Mouse (Mus musculus): ENCODE measurements around the gene Mast4.

The Mast4 gene

GRCm38 (mm10) chr13:103059995-103060652 lies 274.2 kb downstream of the Mast4 start:
- DNase-seq (ENCODE audit: low spot score in 2 of 2): no peak

DNA sequence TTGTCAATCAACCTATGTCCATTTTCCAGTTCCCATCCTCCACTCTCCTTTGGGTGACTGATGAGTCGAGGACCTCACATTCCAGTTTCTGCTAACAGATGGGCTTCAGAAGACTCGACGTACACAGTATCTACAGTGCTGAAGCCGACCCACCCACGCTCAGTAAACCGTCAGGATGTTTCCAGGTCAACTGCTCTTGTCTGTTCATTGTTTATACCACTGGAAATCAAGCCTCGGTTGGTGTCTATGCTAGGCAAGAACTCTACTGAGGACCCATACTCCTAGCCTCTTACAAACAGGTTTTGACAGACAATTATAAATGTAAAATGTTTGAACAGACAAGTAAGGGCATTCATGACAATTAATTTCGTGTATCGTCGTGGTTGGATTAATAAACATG lies 277.8 kb downstream of the Mast4 start:
- DNase-seq (ENCODE audit: low spot score in 2 of 2): no peak

GRCm38 (mm10) chr13:103052661-103053060 lies 281.6 kb downstream of the Mast4 start:
- no peak for DNase-seq (ENCODE audit: low spot score in 2 of 2)

DNA sequence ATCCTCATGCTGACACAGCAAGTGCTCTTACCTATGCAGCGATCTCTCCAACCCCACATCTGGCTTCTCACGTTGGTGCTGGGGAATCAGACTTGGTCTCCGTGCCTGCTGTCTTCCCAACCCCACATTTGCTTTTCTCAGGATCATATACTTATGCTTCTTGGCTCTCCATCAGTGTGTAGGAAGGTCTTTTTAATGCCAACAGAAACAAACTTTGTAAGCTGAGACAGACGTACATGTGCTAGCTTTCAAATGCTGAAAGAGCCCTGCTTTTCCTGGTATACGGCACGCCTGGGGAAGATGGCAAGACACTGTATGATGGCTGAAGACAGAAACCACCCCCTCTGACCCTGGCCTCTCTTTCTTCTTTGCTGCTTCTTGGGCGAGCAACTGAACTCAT lies 285.3 kb downstream of the Mast4 start:
- DNase-seq (ENCODE audit: low spot score in 2 of 2): no peak

DNA sequence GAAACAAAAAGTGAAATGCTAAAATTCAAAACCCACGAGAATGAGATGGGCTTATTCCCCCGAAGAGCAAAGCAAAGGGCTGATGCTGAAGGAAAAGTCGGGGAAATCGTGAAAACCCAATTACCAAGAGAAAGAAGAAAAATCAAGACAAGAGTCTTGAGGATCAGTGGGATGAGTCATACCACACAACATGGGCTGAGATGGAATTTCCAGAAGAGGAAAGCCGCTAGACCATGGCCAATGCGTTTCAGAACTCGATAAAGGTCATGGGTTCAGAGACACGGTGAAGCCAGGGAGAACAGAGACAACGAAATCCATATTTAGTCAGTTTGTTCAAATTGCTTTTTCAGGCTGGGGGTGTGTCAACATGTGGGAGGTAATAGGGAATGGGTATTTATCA lies 290.6 kb downstream of the Mast4 start:
- DNase-seq (ENCODE audit: low spot score in 2 of 2): no peak

DNA sequence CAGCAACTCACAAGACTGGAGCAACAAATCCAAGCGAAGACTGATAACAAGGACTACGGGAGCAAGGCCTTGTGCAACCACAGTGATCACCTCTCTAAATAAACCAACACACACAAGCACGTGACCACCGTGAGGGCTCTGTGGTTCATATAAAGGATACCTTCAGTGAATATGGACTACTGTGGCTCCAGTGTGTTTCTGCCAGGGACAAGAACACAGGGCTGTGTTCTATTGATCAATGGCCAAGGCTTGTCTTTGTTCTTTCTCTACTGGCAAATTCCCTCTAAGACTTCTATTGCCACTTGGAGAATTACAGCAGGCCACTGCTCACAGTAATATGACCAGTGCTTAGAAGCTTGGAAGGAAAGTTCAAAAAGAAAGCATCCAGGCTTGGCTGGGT lies 291.3 kb downstream of the Mast4 start:
- no peak for DNase-seq (ENCODE audit: low spot score in 2 of 2)

GRCm38 (mm10) chr13:103037466-103037865 lies 296.8 kb downstream of the Mast4 start:
- DNase-seq (ENCODE audit: low spot score in 2 of 2): no peak

DNA sequence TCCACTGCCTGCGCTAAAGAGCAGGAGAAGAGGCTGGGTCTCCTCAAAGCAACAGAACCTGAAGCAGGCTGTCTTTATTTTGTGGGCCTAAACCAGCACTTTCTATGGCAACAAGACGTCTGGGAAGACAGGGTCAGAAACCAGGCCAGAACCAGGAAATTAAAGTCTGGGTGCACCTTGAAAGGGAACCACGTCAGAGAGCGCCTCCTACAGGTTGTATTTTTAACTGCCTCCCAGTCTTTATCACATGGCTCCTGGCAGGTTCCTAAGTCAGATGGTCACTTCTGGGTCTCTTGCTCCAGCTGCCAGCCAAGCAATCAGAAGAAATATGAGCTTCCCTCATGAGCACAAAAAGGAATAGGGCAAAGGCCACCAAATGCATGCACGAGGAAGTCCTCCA lies 304.9 kb downstream of the Mast4 start:
- DNase-seq (ENCODE audit: low spot score in 2 of 2): no peak

DNA sequence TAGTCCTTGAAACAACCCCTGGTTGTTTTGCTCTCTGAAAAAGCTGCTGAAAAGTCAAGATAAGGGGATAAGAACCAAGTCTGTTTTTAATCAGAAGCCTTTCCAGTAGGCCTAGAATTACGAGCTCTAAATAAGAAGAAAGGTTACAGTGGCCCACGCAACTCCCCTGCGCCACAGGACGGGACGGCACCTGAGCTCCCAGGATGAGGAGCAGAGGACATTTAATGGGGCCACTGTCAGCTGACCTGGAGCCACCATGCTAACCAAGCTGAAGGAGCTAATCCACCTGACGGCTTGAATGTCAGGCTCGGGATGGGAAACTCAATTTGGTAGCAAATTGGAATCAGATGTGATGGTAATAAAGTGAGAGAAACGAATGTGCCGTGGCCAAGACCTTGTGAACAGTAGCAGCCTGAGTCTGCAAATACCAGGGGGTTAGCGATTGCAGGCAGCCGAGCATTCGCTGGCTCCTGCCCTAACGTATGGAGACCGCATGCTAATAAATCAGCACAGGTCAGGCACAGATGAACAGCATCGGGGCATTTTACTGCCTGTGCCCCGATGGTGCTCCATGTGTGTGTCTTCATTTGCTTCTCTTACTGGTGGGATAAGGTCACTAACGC lies 306.7 kb downstream of the Mast4 start:
- DNase-seq (ENCODE audit: low spot score in 2 of 2): no peak

- DNase-seq (ENCODE audit: low spot score in 2 of 2): no peak
Measured at GRCm38 (mm10) chr13:103025461-103025860, 308.8 kb downstream of the Mast4 start.

DNA sequence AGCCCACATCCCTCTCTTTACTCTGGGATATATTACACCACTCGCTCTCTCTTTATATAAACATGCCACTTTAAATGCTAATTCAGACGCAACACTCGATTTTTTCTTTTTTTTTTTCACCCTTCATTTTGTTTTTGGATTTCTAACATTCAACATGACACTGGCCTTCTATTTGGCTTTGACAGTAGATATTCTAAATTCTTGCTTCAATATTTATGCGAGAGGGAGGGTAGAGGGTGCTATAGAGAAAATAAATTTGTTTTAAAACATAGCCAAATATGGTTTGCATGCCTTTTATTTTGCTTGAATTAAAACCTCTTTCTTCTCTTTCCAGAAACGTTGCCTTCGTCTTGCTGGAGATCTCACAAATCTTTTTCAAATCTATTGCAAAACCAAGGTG lies 315.8 kb downstream of the Mast4 start:
- no peak for DNase-seq (ENCODE audit: low spot score in 2 of 2)

DNA sequence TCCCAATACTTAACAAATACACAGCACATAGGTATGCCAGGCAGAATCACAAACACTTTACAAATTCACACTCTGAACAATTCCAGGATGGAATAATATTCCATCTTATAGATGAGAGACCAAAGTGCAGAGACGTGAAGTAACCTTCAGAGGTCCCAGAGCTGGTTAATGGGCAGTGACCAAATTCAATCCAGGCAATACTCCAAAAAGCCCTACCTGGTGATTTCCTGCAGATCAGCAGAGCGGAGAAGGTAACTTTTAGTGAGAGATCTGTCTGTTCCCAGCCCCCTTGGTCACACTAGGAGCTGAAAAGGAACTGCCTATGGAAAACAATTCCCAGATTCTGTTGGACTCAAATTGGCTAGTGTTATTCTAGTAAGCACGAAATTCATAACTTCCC lies 316.6 kb downstream of the Mast4 start:
- no peak for DNase-seq (ENCODE audit: low spot score in 2 of 2)

DNA sequence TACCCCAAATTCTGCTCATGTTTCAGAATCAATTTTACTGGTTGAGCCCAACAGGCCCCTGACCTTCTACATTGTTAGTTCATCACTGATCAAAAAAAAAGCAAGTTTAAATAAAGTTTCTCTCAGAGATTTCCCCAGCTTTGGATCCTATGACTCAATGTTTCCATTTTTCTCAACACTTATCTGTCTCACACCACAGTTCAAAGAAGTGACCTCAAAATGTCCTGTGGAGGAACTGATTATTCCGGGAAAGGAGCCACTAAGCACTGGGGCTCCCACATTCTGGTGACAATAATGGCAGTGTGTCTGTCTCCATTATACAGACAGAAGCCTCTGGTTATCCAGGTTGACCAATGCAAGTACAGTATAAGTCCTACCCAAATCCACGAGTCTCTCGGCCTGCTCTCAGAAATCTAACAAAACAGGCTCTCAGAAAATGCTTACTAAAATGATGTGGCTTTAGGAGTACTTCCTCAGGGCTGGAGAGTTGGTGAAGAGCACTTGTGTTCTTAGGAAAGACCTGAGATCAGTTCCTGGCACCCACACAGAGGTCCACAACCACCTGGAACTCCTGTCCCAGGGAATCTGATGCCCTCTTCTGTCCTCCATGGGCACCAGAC lies 319.1 kb downstream of the Mast4 start:
- DNase-seq (ENCODE audit: low spot score in 2 of 2): no peak

DNA sequence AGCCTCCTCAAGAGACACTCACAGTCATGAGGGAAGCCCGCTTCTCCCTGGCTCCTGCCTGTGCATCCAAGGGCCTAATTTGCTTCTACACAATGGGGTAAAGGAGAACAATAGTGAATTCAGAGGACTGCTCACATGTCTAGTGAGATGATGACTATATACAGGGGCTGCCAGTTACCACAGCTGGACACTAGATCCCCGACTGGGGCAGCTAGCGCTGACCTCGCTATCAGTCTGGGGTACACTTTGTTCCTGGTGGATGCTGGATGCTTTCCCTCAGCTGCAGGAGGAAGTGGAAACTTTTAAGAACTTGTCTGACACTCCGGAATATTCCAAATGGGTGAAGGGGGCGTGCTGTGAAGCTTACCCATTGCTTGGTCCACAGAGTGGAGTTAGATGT lies 319.7 kb downstream of the Mast4 start:
- no peak for DNase-seq (ENCODE audit: low spot score in 2 of 2)

GRCm38 (mm10) chr13:103014222-103014621 lies 320.1 kb downstream of the Mast4 start:
- no peak for DNase-seq (ENCODE audit: low spot score in 2 of 2)

- DNase-seq (ENCODE audit: low spot score in 2 of 2): no peak
Measured at GRCm38 (mm10) chr13:103005227-103005626, 329.1 kb downstream of the Mast4 start.

DNA sequence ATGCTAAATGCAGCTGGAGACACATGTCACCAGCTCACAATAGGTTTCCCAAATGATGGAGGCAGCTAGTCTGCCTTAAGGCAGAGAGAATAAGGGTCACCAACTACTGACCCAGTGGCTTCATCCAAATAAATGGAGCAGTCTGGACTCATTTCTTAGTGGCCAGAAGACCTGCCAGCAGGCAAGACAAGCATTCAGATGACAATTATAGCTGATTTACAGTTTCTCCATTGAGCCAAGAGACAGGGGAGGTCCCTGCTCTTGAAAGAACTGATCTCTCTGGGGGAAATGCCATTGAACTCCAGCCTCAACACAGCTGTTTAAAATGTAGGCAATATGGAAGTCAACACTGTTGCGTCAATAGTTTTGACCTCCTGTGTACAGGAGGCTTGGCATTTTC lies 332.5 kb downstream of the Mast4 start:
- no peak for DNase-seq (ENCODE audit: low spot score in 2 of 2)

DNA sequence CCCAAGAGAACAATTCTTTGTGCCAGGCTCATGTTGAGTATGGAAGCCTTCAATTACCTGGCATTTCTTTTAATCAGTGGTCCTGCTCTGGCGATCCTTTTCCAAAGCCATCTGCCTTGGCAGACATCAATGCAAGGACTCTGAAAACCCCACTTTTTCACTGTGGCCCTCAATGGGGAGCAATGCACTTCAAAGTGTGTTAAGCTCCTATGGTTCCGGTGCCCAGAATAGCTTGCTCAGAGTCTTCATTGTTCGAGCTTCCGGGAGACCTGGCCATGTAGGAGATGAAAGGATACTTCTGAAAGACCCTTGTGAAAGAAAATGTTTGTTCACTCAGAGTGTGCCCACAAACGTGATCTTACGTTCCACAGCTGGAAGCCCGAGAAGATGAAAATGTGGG lies 333.4 kb downstream of the Mast4 start:
- DNase-seq (ENCODE audit: low spot score in 2 of 2): no peak

DNA sequence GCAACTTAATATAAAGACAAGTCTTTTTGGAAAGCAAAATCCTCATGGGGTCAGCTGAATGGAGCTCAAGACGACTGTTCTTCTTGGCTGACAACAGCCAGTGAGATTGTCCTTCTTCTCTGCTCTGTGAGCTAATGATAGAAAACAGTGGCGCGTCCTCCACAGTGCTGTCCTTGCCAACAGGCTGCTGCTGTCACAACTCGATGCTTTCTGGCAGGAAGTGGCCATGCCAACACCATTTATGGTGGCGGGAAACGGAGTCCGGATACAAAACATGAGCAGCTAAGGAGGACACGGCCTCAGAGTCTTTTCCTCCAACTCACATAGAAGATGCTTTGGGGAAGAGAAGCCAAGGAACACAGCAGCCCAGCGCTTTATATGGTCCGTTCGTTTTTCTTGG lies 340.2 kb downstream of the Mast4 start:
- DNase-seq (ENCODE audit: low spot score in 2 of 2): no peak

DNA sequence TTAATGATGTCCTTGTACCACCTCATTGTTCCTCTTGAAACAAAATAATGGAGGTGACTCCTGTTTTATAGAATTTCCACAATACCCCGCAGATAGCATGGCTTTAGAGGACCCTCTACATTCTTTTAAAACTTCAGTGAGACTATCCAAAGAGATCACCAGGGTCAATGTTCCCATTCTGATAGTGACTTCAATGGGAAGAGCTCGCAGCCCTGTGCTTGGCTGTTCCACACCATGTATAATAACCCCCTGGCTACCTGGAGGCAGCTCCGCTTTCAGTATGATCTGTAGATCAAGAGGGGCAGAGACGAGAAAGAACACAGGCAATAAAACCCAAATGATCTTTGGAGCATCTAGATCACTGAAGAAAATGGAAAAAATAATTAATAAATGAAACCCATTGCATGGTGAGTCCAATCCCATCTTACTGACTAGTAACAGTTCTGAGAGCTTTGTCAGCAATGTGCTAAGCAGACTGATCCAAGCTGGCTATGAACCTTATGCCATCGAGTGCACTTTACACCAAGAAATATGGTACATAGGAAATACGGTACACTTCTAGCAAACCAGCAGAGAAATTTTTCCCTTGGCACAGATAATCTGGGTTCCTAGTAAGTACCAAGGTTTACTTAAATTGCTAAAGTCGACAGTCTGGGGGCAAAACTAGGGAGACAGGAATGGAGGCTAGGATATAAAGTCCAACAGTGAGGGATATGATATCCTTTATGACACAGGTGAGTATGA lies 341.4 kb downstream of the Mast4 start:
- DNase-seq (ENCODE audit: low spot score in 2 of 2): no peak

DNA sequence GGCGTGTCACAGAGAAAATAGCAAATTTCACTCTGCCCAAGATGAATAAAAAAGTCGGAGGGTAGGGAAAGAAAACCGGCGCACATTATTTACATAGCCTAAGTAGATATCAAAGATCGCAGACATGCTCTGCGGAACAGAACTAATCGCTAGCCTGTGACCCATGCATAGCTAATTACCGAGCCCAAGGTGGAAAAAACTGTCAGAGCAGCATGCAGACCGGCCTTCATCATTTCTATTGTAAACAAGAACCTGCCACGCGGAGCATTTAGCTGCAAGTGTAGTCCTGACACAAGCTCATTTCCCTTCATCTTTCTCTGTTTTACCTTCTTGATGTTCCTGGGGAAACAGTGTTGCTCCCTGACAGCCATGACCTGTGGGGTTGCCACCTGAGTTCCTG lies 342.4 kb downstream of the Mast4 start:
- no peak for DNase-seq (ENCODE audit: low spot score in 2 of 2)

GRCm38 (mm10) chr13:102991196-102991595 lies 343.1 kb downstream of the Mast4 start:
- no peak for DNase-seq (ENCODE audit: low spot score in 2 of 2)

DNA sequence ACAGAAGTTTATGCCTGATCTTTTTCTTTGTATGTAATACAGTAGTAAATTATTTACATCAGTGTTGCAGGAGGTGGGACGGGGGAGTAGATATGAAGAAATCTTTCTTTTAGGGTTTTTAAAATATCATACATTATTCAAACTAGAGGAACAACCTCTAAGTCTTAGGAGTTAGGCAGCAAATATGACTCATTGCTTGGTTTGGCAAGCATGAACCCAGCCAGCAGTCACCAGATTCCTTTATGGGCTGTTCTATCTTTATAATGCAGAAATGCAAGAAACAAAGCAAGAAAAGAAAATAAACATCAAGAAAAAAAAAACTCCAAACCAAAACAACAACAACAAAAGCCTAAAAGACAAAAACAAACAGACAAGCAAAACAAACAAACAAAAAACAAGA lies 344.2 kb downstream of the Mast4 start:
- no peak for DNase-seq (ENCODE audit: low spot score in 2 of 2)
